Mouse (Mus musculus): ENCODE results near the gene Vmn2r-ps130. TPM values are rescaled to one million over a fixed set of nuclear protein-coding genes. Genes with fewer than 3 reads are reported as not detected.
"Not testable (repeated sequence)": the region's sequence is repeated elsewhere in the genome, so short reads cannot be mapped to it uniquely, and the experiment has no call there.

The Vmn2r-ps130 gene
- total RNA-seq (2021): not detected
- long read RNA-seq, experiment 1: 0 reads
- long read RNA-seq, experiment 2: 0 reads

GRCm38 (mm10) chr17:23060866-23061265, at the start of gene Vmn2r-ps130:
TSS of gene Vmn2r-ps130 (plus strand) at chr17:23061166.
- DNase-seq: not testable (repeated sequence)

Other genes with a start within 250 kb of the Vmn2r-ps130 start
- 1 to 10 TPM; 2.6 to 2.7 TPM for gene Zfp945, start 194.0 kb upstream of the Vmn2r-ps130 start, total RNA-seq (2021)
- gene Vmn2r113, start 118.2 kb upstream of the Vmn2r-ps130 start, total RNA-seq (2021): not detected
- gene Zfp40, start 132.1 kb downstream of the Vmn2r-ps130 start, total RNA-seq (2021): 1 to 10 TPM; 2.3 to 2.8 TPM

Measured in gastrocnemius, postnatal 25 days (tissue).